Mouse (Mus musculus) gastrocnemius, adult 8-10 months (tissue): ENCODE data around the gene Rcan3. TPM values are rescaled to one million over a fixed set of nuclear protein-coding genes. Genes with fewer than 3 reads are reported as not detected.

Source experiments
- microRNA-seq: library from miRNA; unstranded; fragments of <30 nt; microRNA quantifications from one replicate; pipeline ENCODE4 v1.2.0, GENCODE M21; 2022
- total RNA-seq, 4 experiments: library from RNA; stranded (reverse); gene quantifications; 2 replicates each; pipeline ENCODE4 v1.2.4; 2022

Gene Rcan3
- total RNA-seq, 4 experiments from 2014 or later: 3.1 to 4.0 (median 3.6) TPM

Small RNA genes lying within 50 kb of the gene (microRNA-seq; reads per million reads assigned to microRNA genes)
- gene Mir700: 101 reads per million, percentile 49 among the genes with 10 or more reads in this experiment

Other genes with a start within 250 kb of the Rcan3 start
- gene Clic4, start 161.0 kb downstream of the Rcan3 start, total RNA-seq: 10 to 100 TPM; 16.8 to 27.9 (median 18.1) TPM
- 10 to 100 TPM; 54.8 to 68.5 (median 57.3) TPM for gene Srrm1, start 80.5 kb downstream of the Rcan3 start, total RNA-seq
- 1 to 10 TPM in 3 of 4 experiments, under 1 TPM in 1; 0.85 to 2.0 (median 1.5) TPM for gene Ncmap, start 35.6 kb downstream of the Rcan3 start, total RNA-seq
- gene Stpg1, start 60.9 kb upstream of the Rcan3 start, total RNA-seq: not detected
- gene Nipal3, start 61.2 kb upstream of the Rcan3 start, total RNA-seq: 10 to 100 TPM; 15.2 to 22.0 (median 17.5) TPM
- under 1 TPM in 2 of 4 experiments, not detected in 2; 0.15 to 0.16 TPM for gene Grhl3, start 139.8 kb upstream of the Rcan3 start, total RNA-seq